Mouse (Mus musculus): ENCODE results near the gene Gas2l1.

GRCm38 (mm10) chr11:5051629-5052028 lies 13.5 kb downstream of the Gas2l1 start:
- no peak for TF ChIP-seq POLR2A (IDR thresholded peaks at IDR 0.05; ENCODE audit: borderline replicate concordance, extremely low read depth, low read depth, low read length)
- TF ChIP-seq CTCF (IDR thresholded peaks at IDR 0.05; ENCODE audit: insufficient read depth, low read length) = no peak
